Mouse (Mus musculus) small intestine, adult 2 months (tissue): ENCODE measurements around the gene Olfr323.

Experiments used
- CTCF ChIP-seq: fragments of 200-500 bp; IDR thresholded peaks from 2 replicates; pipeline ENCODE4 v1.5.1; 2012; ENCODE audit warnings: low read depth, mild to moderate bottlenecking, control low read depth, inconsistent platforms, low read length, moderate library complexity, mixed read lengths; ENCODE audit not compliant: insufficient replicate concordance, insufficient read length; ENCODE audit errors: extremely low read depth
- POLR2A ChIP-seq: fragments of 200-500 bp; IDR thresholded peaks from 2 replicates; pipeline ENCODE4 v1.6.1; 2012; ENCODE audit warnings: low read depth, mild to moderate bottlenecking, control low read depth, inconsistent platforms, low read length, moderate library complexity

GRCm38 (mm10) chr11:58607030-58607429 is 23.3 kb downstream of the Olfr323 start:
- TF ChIP-seq CTCF, result no peak
- TF ChIP-seq POLR2A, result no peak
